Mouse (Mus musculus) testis, adult 2 months (tissue): ENCODE data around the gene Asf1a.
A peak's percentile ranks its signal among the peaks of the same experiment; 100 is the strongest.

Experiments used
- CTCF ChIP-seq: fragments of 200-500 bp; IDR thresholded peaks from 2 replicates; pipeline ENCODE4 v1.5.1; 2012; ENCODE audit warnings: low read depth, mild to moderate bottlenecking, inconsistent platforms, low read length, moderate library complexity; ENCODE audit not compliant: control insufficient read depth, insufficient read depth, insufficient replicate concordance
- POLR2A ChIP-seq: fragments of 200-500 bp; IDR thresholded peaks from 2 replicates; pipeline ENCODE4 v1.6.1; 2012; ENCODE audit warnings: low read depth, mild to moderate bottlenecking, inconsistent platforms, low read length, moderate library complexity; ENCODE audit not compliant: control insufficient read depth

DNA sequence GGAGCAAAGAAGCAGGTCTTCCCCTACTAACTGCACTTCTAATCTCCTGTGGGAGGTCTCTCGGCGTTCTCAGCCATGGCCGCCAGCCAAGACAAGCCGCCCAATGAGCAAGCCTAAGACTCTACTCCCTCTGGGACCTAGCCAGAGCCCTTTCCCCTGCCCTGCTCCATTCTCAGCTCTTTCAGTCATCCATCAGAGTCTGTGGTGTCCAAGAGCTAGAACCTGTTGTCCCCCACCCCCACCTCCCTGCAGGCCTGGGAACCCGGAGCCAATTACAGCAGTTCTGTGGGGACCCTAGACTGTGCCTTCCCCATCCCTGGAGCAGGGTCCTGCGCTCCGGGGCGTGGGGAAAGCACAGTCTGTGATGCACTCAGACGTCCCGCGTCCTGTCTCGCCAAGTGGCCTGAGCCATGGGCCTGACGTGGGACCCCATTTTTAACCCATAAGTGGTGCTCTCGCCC lies 15.9 kb upstream of the Asf1a start:
- TF ChIP-seq CTCF (no peak), POLR2A (peak; percentile 39; the same call in 1 of the 2 replicates)
